Comparison of ENCODE assay signal across 7 mouse cellular contexts in the genomic region with DNA sequence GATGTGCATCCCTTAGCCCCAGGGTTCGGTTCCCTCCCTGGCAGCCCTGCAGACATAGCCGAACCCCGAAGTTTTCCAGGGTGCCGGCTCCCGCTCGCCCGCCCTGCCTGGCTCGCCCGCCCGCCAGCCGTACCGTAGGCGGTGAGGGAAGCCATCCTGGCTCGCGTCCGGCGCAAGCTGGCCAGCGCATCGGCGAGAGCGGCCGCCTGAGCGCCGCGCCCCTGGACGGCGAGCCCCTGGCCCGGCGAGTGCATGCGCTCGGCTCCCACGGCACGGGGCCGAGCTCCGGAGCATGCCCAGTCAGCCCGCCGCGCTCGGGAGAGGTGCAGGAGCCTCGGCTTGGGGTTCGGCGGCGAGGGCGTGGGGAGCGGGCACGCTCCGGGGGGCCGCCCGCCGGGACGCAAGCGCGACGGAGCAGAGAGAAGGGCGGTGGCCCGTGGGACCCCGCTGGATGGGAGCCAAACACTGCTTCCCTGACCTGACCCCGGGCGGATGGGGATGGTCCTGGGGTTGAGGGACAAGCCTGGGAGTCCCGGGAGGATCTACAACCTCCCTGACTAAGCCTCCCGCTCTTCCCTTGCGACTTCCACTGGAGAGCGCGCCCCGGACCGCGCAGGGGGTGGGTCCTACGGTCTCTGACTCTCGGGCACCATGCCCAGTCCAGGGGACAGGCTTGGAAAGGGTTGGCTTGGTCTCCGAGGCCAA. TPM values are rescaled to one million over a fixed set of nuclear protein-coding genes. Genes with fewer than 3 reads are reported as not detected.
DNase-seq lines count a peak whose midpoint lies in the region; ATAC-seq lines count a peak whose summit lies in the region.

A gene (minus strand): TSS at position 272 of the 705 bp plus-strand sequence.

- no peaks in the 10 kb centered on the region for H3K4me1 ChIP-seq in intestine, embryonic 16.5 days (ENCODE audit: control insufficient read depth, insufficient read depth, low read length)
- peaks cover 10% of the 10 kb centered on the region for H3K4me1 ChIP-seq in limb, embryonic 10.5 days

- peaks cover 26% of the 10 kb centered on the region for H3K27me3 ChIP-seq in intestine, embryonic 16.5 days (replicated peaks; ENCODE audit: control insufficient read depth, insufficient read depth, low read length)
- H3K27me3 ChIP-seq in limb, embryonic 10.5 days (ENCODE audit: low read depth, poor library complexity, severe bottlenecking) = peaks cover 56% of the 10 kb centered on the region

- H3K27ac ChIP-seq in intestine, embryonic 16.5 days (ENCODE audit: low read length) = no peak within 1 kb of the TSS
- peak within 1 kb of the TSS; percentile 19; the same call in 1 of the 2 replicates for H3K27ac ChIP-seq in limb, embryonic 10.5 days

- peak within 1 kb of the TSS; percentile 51 for H3K9ac ChIP-seq in intestine, embryonic 16.5 days (ENCODE audit: low read depth, low read length)

- peak; percentile 77 for DNase-seq in adrenal gland, postnatal 10 days
- DNase-seq in embryo, embryonic 10 days (ENCODE audit: low spot score) = peak; percentile 52
- DNase-seq in gastrocnemius, postnatal 4 days (ENCODE audit: low spot score in 2 of 2) = peak; percentile 36
- DNase-seq in limb, embryonic 10.5 days (ENCODE audit: low spot score) = peak; percentile 48
- DNase-seq in neural tube, embryonic 10.5 days (ENCODE audit: extremely low spot score, low spot score) = peak; percentile 52
- peak; percentile 22 to 66 for DNase-seq in urinary bladder, postnatal 4 days (ENCODE audit: low spot score in 2 of 2)

- no peaks in the 10 kb centered on the region for H3K36me3 ChIP-seq in intestine, embryonic 16.5 days (ENCODE audit: control insufficient read depth, insufficient read depth, low read length)
- no peaks in the 10 kb centered on the region for H3K36me3 ChIP-seq in limb, embryonic 10.5 days

- under 1% methylated on average over 70 of the region's 70 CpGs for WGBS in intestine, embryonic 16.5 days
- 1% methylated on average over 70 of the region's 70 CpGs for WGBS in limb, embryonic 10.5 days

- H3K4me2 ChIP-seq in intestine, embryonic 16.5 days (ENCODE audit: low read depth, low read length) = peak within 1 kb of the TSS; percentile 97

- H3K9me3 ChIP-seq in intestine, embryonic 16.5 days (ENCODE audit: control insufficient read depth, low read length) = no peaks in the 10 kb centered on the region
- no peaks in the 10 kb centered on the region for H3K9me3 ChIP-seq in limb, embryonic 10.5 days (replicated peaks)

- peak within 1 kb of the TSS; percentile 55 for H3K4me3 ChIP-seq in intestine, embryonic 16.5 days (ENCODE audit: low read length)
- peak within 1 kb of the TSS; percentile 63 for H3K4me3 ChIP-seq in limb, embryonic 10.5 days

- peak; percentile 72 for ATAC-seq in intestine, embryonic 16.5 days

RNA-seq across cellular contexts. Expression of the gene that starts here (rescaled TPM):
- total RNA-seq in adrenal gland, postnatal 10 days (2021) = 1 to 10 TPM in 1 of 2 experiments, under 1 TPM in 1; 0.90 to 1.6 TPM
- total RNA-seq in gastrocnemius, postnatal 4 days (2021) = 1 to 10 TPM; 1.7 to 2.5 TPM
- polyA plus RNA-seq in intestine, embryonic 16.5 days (2015; fragmentation: Nextera tagmentation; extraction: Ambion mirVana) = 0.49 and 0.53 TPM in 2 replicates
- polyA plus RNA-seq in limb, embryonic 10.5 days (2016; fragmentation: Nextera tagmentation; extraction: Ambion mirVana) = 1.1 and 1.2 TPM in 2 replicates

Comparison
In these comparisons a context has a peak if more than half of its experiments do, and no peak if none do; other contexts are left out.
1. Peak in ATAC-seq, H3K4me3 ChIP-seq, H3K9ac ChIP-seq and H3K4me2 ChIP-seq in intestine, embryonic 16.5 days; RNA of the gene not detected or under 1 TPM.